Mouse (Mus musculus) G1E (cell line): ENCODE data around the gene Sphk2. TPM values are rescaled to one million over a fixed set of nuclear protein-coding genes. Genes with fewer than 3 reads are reported as not detected.

Source experiments
- ATAC-seq: 2 replicates; pipeline ENCODE4 v1.8.0; 2016; ENCODE audit warnings: mild to moderate bottlenecking; ENCODE audit not compliant: insufficient number of reproducible peaks, poor library complexity, low FRiP score, severe bottlenecking; ENCODE audit errors: extremely low read depth
- DNase-seq: peaks from one replicate; pipeline ENCODE4 v3.0.0; 2012; ENCODE audit warnings: low spot score
- H3K27me3 ChIP-seq: 2 replicates; pipeline ENCODE4 v1.6.1; 2012; ENCODE audit warnings: mild to moderate bottlenecking, low read length, inconsistent platforms; ENCODE audit not compliant: insufficient read depth
- H3K36me3 ChIP-seq: replicated peaks from 2 replicates; pipeline ENCODE3; 2012; ENCODE audit warnings: mild to moderate bottlenecking, inconsistent platforms
- H3K4me1 ChIP-seq: 2 replicates; pipeline ENCODE4 v1.6.1; 2012; ENCODE audit warnings: low read depth, low read length, inconsistent platforms, mixed read lengths; ENCODE audit not compliant: insufficient read depth
- H3K4me3 ChIP-seq: 2 replicates; pipeline ENCODE4 v1.5.1; 2012; ENCODE audit warnings: low read depth, mild to moderate bottlenecking, inconsistent platforms, low read length, moderate library complexity, mixed read lengths
- H3K9me3 ChIP-seq: replicated peaks from 2 replicates; pipeline ENCODE4 v1.6.1; 2012; ENCODE audit warnings: inconsistent platforms
- CTCF ChIP-seq: IDR thresholded peaks from 2 replicates; pipeline ENCODE4 v1.5.1; 2012; ENCODE audit warnings: low read depth, low read length, inconsistent platforms, mixed read lengths
- GATA1 ChIP-seq: IDR thresholded peaks from 2 replicates; pipeline ENCODE4 v1.6.1; 2012; ENCODE audit warnings: borderline replicate concordance, low read length, inconsistent platforms, mixed read lengths
- GATA2 ChIP-seq: IDR thresholded peaks from 2 replicates; pipeline ENCODE4 v1.6.1; 2012; ENCODE audit warnings: low read depth, low read length, inconsistent platforms, borderline replicate concordance
- POLR2AphosphoS5 ChIP-seq: IDR thresholded peaks from 2 replicates; pipeline ENCODE4 v1.6.1; 2012; ENCODE audit warnings: low read depth, low read length, inconsistent platforms; ENCODE audit not compliant: insufficient replicate concordance
- TAL1 ChIP-seq: conservative IDR thresholded peaks from 2 replicates; pipeline ENCODE4 v1.6.1; 2012; ENCODE audit warnings: low read depth, low read length, inconsistent platforms, mixed read lengths
- polyA plus RNA-seq: library from polyadenylated mRNA; stranded (reverse); fragments of >175 nt; gene quantifications from 2 replicates; pipeline ENCODE4 v1.2.3, GENCODE M21; 2012
- total RNA-seq, 2 experiments: library from RNA; stranded (forward) in 1 of 2; stranded (reverse) in 1 of 2; fragments of 200-1000 nt in 1 of 2; fragments of >200 nt in 1 of 2; fragmentation: Nextera tagmentation in 1 of 2; gene quantifications; 2 replicates each; pipeline ENCODE4 v1.2.3; 2014 to 2017

Sphk2 gene
- total and polyA plus RNA-seq, 3 experiments = 9.3 to 96.0 (median 21.4) TPM

DNA sequence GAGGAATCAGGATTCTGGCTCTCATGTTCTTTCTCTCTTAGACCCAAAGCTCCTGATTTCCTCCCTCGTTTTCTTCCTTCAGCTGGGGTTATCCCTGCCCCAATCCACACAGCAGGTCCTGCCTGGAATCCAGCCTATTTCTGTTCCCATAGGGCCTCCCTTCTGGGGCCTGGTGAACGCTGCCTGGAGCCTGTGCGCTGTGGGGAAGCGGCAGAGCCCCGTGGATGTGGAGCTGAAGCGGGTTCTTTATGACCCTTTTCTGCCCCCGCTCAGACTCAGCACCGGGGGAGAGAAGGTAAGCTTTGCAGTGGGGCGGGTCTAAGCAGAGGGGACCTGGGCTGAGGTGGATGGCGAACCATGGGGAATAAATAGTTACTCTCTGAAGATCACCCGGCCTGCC is 16.7 kb downstream of the Sphk2 start:
- ATAC-seq (no peak), DNase-seq (no peak)
- H3K4me3 ChIP-seq = no peak overlapping the region
- no peaks in the 10 kb centered on the region for H3K36me3 ChIP-seq
- no peak for TF ChIP-seq GATA2
- TF ChIP-seq GATA1 = no peak
- no peak for TF ChIP-seq TAL1
- no peak for TF ChIP-seq CTCF
- TF ChIP-seq POLR2AphosphoS5 = no peak
- H3K4me1 ChIP-seq = peaks cover 67% of the 10 kb centered on the region
- H3K27me3 ChIP-seq = peaks cover 49% of the 10 kb centered on the region
- no peaks in the 10 kb centered on the region for H3K9me3 ChIP-seq

DNA sequence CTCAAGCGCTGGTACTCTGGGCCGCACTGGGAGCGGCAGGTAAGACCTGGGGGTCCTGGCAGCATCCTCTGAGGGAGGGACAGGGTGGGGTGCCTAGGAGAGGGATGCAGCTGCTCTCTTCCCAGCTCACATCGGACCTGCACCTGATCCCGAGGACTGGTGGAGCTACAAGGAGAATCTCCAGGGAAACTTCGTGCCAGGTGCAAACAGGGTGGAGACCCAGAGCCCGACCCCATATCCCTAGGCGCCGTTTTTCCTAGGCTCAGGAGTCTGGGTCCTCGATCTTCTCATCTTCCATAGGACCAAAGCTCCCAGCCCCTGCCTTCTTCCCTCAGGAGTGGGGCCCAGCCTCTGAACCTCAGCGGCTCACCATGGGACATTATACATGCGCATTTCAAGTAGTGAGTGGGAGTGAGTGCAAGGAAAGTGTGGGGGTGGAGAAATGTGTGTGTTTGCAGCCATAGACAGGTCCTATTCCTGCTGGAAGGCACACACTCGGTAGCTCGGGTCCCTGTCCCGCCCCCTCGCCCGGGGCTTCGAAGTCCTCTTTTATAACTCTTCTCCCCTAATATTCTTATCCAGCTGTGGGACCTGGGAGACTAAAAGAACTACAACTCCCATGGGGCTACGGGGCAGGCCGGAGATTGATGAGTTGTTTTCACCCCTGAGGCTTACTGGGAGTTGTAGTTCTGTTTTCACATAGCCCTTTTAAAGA is 17.3 kb downstream of the Sphk2 start:
- Histone ChIP-seq H3K36me3 (no peaks in the 10 kb centered on the region), H3K4me1 (peaks cover 61% of the 10 kb centered on the region), H3K9me3 (no peaks in the 10 kb centered on the region), H3K27me3 (peaks cover 49% of the 10 kb centered on the region), H3K4me3 (peak overlapping the region; percentile 38; the same call in 1 of the 2 replicates)
- no peak for ATAC-seq
- DNase-seq = peak; percentile 60
- no peak for TF ChIP-seq GATA1

- peaks cover 58% of the 10 kb centered on the region for H3K4me1 ChIP-seq
- H3K9me3 ChIP-seq = no peaks in the 10 kb centered on the region
- TF ChIP-seq TAL1 = no peak
- TF ChIP-seq GATA1 = no peak
- H3K27me3 ChIP-seq = peaks cover 49% of the 10 kb centered on the region
- DNase-seq = no peak
- ATAC-seq = no peak
- no peaks in the 10 kb centered on the region for H3K36me3 ChIP-seq
- H3K4me3 ChIP-seq = peak within 1 kb of the TSS; percentile 38; the same call in 1 of the 2 replicates
These were observed 18.2 kb downstream of the Sphk2 start, which contains the start of gene Car11 for GRCm38 (mm10) chr7:45699523-45700141. TSS of gene Car11 (plus strand) at chr7:45699843.

DNA sequence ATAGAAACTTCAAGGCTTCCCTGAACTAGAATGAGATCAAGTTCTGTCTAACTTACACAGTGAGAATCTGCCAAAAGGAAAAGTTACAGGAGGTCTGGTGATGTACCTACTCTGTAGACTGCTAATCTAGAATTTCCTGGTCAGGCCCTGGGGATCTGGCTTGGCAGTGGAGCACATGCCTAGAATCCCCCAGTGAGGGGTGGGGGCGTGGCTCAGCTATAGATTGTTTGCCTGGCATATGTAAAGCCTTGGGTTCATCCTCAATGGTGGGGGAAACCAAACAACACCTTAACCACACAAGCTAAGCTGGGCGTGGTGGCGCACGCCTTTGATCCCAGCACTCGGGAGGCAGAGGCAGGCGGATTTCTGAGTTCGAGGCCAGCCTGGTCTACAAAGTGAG is 19.9 kb downstream of the Sphk2 start:
- H3K9me3 ChIP-seq = 0 out of 2 replicates have a peak, but pooled peaks cover 4% of the 10 kb centered on the region
- ATAC-seq (no peak), DNase-seq (no peak)
- no peak overlapping the region for H3K4me3 ChIP-seq
- H3K27me3 ChIP-seq = peaks cover 52% of the 10 kb centered on the region
- TF ChIP-seq GATA2 (no peak), TAL1 (no peak), CTCF (no peak), GATA1 (no peak), POLR2AphosphoS5 (no peak)
- H3K36me3 ChIP-seq = no peaks in the 10 kb centered on the region
- H3K4me1 ChIP-seq = peaks cover 45% of the 10 kb centered on the region

GRCm38 (mm10) chr7:45695098-45695497 is 22.7 kb downstream of the Sphk2 start:
- Histone ChIP-seq H3K36me3 (no peaks in the 10 kb centered on the region), H3K4me1 (peaks cover 21% of the 10 kb centered on the region), H3K4me3 (no peak overlapping the region), H3K9me3 (0 out of 2 replicates have a peak, but pooled peaks cover 4% of the 10 kb centered on the region), H3K27me3 (peaks cover 49% of the 10 kb centered on the region)
- TF ChIP-seq CTCF (no peak), GATA2 (no peak), GATA1 (no peak), TAL1 (no peak), POLR2AphosphoS5 (no peak)
- no peak for ATAC-seq
- no peak for DNase-seq

DNA sequence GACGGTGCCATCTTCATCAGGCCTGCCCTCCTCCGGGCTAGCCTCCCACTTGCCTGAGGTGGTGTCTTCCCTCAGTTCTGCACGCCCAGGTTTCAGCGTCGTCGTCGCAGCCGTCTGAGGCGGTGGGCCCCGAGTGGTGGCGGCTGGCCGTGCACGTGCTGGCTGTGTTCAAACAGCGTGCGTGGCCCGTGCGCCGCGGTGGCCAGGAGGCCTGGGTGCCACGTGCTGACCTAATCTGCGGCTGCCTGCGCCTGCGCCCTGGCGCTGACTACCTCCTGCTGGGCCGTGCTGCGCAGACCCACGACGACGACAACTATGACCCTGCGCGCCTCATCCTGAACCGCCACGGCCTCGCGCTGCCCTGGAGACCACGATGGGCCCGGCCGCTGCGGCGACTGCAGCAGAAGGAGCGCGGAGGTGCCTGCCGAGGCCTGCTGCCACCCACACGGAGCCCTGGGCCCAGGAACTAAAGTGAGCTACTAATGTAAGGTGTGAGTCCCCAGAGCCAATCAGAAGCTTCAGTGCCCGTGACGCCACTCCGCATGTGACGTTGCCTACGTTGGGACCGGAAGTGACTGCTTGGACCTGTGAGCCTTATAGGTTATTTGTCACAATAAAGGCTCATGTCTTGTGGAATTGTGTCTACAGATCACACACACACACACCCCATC is 23.7 kb downstream of the Sphk2 start, which contains the start of gene Sec1:
TSS of gene Sec1 (minus strand) at position 482 of the 671 bp plus-strand sequence.
- H3K9me3 ChIP-seq = 0 out of 2 replicates have a peak, but pooled peaks cover 4% of the 10 kb centered on the region
- H3K4me1 ChIP-seq = peaks cover 12% of the 10 kb centered on the region
- no peak for DNase-seq
- H3K36me3 ChIP-seq = no peaks in the 10 kb centered on the region
- no peak within 1 kb of the TSS for H3K4me3 ChIP-seq
- TF ChIP-seq CTCF (no peak), TAL1 (no peak), POLR2AphosphoS5 (no peak)
- ATAC-seq = no peak
- H3K27me3 ChIP-seq = peaks cover 49% of the 10 kb centered on the region
